Mouse (Mus musculus) heart, adult 8-10 months (tissue): ENCODE measurements at regions not wholly inside any gene's neighbourhood (a gene's known extent, or its start where the extent isn't known, plus 50 kb on each side); places are given as distances from the start of the nearest gene placed in this dataset.
"Not testable (repeated sequence)": the region's sequence is repeated elsewhere in the genome, so short reads cannot be mapped to it uniquely, and the experiment has no call there.

Source experiments
- DNase-seq: peaks from one replicate; pipeline ENCODE4 v3.0.0; 2022; ENCODE audit warnings: low spot score

DNA sequence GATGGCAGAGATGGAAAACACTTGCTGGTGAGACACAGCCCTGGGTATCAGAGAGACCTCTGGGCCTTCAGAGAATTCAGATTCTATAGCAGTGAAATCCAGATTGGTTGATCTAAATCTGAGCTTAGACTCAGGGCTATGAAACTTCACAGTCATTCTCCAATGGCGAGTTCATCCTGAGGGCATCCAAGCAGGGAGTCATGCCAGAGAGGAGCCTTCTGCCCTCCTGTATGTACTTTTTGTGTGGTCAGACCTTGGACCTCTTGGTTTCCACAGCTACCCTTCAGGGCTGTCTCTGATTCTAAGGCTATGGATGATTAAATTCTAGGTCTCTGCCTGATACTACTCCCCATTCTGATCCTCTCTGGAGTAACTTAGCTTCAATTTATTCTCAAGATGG is 122.0 kb upstream of the Mettl15 start:
- no peak for DNase-seq

DNA sequence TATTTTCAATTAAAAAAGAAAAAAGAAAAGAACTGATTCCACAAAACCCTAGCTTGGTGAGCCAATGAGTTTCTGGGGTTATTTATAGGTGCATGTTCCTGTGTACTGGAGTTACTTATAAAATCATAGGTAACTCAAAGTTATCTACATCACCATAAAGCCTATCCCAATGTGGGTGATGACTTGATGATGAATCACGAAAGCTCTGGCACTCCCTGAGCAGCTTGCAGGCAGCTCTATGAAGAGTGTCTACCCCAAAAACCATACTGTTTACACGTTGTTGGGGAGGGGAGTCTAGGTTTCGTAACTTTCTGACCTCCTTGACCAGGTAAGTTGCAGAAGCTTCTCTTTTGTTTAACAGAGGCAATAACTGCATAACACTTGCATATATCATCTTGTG is 123.7 kb upstream of the Mettl15 start:
- DNase-seq = no peak

DNA sequence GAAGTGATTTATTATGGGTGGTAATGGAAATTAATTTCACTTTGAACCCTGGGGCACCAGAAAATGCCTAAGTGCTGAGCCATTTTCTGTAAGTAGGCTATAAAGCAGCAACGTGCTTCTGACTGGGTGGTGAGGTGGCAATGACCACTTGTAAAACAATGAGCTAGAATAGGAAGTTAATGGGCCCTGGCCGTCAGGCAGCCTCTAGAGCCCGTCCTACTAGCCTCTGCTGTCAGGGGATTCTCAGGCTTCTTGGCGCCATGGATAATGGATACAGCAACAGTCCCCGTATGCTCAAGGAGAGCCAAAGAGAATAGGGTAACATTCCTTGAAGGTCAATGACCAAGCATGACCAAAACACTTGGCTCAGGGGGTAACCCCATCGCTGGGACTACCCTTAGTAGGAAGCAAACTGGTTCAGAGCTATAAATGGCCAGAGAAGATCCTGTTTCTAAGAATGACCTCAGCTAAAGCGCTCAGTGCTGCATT is 126.1 kb upstream of the Mettl15 start:
- DNase-seq = no peak

DNA sequence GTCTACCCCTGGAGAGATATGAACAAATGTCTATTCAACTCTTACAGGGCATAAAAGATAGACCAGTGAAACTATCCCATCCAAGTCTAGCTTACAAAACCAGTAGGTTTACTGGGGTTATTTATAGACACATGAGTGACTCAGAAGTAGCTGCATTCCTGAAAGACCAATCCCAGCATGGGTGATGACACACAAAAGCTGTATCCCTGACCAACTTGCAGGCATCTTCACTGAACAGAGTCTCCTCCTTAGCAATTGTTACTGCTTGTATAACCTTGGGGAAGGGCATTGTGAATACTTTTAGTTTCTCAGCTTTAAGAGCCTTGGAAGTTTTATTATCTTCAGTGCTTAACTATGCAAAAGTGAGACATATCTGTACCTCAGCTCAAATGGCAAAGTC is 139.6 kb upstream of the Mettl15 start:
- DNase-seq = no peak

DNA sequence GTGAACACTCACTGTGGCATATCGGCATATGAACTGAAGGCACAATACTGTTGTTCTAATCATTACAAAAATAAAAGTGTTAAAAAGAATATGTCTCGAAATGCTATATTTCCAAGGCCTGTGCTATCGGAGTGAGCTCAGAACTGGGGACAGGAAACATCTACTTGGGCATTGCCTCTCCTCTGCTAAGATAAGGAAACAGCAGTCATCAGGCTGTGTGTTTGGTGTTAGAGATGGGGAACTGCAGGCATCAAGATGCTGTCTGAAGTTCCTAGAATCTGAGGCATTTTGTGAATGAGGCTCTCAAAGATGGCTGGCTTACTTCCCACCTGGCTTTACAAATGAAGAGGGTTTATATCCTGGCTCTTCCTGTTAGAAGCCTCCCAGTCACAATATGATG is 150.6 kb upstream of the Mettl15 start:
- DNase-seq = no peak

DNA sequence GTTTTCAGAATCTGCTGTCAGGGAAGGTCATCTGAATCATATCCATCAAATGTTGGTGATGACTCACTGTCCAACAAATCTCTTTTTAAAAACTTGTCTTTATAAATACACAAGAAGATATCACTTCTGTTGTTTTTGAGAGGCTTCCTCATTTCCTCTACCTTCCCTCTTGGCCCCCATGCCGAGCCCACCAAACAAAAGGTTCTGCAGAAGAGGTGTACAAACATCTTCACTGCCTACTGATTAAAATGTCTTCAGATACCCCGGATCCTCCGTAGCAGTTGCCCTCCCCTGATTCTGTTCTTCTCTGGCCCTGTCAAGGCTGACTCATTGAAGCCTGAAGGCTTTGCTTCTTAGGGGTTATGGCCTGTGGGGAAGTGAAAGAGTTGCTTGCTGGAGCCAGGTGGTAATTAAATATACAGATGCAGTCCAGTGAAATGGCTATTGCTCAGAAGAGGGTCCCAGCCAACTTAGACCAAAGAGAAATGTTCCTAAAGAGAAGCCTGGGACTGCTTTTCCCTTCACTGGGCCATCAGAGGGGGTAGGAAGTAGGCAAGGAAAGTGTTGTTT is 162.1 kb upstream of the Mettl15 start:
- DNase-seq = no peak

DNA sequence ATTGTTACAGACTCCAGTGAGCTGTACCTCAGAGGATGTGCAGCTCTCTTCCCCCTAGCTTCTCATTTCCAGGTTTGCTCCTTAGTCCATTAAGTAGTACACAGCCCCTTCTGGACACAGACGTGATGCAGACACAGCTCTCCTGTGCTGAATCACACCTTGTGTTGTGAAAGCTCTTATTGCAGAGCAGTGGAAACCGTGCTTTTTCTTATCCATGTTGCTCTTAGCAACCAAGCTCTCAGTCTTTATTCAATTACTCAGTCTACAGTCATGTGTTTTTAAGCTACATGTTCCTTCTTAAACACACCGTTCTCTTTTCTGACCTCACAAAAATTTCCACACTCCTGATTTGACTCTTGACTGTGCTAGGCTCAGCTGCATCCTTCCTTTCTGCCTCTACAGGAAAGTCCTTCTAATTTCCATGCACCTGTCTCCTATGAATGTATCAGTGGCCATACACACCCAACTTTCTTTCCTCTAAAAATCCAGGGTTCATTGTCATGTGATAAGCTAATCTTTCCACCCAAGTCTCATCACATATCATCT is 163.0 kb upstream of the Mettl15 start:
- DNase-seq = no peak

DNA sequence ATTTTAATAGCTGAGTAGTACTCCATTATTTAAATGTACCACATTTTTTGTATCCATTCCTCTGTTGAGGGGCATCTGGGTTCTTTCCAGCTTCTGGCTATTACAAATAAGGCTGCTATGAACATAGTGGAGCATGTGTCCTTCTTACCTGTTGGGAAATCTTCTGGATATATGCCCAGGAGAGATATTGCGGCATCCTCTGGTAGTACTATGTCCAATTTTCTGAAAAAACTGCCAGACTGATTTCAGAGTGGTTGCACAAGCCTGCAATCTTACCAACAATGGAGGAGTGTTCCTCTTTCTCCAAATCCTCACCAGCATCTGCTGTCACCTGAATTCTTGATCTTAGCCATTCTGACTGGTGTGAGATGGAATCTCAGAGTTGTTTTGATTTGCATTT is 181.7 kb upstream of the Mettl15 start:
- not testable (repeated sequence) for DNase-seq

DNA sequence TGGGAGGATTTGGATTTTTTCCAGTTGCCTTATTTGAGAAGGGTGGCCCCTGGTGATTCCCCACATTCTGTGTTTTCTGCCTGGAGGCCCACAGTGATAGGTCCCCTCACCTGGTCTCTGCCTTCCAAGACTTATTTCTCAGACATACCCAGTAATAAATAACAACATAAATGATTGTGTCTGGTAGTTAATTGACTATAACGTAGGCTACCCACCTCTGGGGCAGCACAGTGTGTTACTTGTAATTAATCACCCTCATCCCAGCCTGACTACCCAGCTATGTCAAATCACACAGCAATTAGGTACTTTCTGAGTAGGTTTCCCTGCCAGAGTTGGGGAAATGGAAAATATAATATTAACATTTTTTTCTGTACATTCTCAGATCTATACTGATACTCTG is 190.2 kb upstream of the Bdnf start:
- no peak for DNase-seq

DNA sequence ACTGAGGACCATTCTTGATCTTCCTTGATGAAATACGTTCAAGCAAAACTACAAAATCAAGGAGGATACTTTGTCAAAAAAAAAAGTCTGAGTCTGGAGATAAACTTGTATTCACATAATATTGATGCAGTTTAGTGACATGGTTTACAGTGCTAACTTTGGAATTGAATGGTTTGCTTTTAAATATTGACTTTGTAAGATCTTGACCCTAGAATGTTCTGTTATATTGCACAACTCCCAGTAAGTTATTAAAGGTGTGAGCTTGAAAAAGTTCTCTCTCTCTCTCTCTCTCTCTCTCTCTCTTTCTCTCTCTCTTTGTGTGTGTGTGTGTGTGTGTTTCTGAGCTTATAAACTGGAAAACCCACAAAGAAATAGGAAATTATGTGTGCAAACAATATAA is 186.9 kb upstream of the Bdnf start:
- DNase-seq = no peak

DNA sequence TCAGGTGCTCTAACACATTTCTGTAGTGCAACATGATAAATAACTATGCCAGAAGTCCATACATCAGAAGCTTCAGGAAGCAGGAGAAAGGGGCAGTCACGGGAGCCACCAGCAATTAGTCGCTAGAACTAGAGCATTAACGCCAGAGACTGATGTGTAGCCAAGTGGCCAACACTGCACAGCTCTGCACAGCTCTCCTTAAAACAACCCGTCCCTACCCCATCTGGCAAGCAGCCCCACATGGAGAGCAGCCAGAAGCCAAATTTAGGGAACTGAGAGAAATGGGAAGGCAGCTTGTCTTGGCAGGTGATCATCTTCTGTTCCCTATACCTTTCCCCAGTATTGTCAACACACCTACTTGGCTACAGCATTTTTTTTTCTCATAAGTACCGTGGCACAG is 172.3 kb upstream of the Bdnf start:
- DNase-seq = peak; percentile 5

DNA sequence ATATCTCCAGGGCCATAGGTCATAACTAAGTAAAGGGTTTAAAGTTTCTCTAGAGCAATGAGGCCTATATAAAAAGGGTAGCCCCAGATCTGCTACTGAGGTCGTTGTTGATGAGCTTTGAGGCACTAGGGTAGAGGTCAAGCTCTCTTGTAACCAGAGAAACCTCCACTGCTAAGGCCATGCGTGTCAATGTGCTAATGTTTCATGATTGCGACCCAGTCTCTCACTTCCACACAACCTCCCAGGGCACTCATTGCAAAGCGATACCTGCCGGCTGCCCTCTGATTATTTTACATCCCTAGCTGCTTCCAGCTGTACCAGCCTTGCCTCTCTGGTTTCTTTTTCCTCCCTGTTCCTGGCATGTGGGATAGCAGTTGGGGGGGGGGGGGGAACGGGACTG is 169.6 kb upstream of the Bdnf start:
- DNase-seq = no peak

DNA sequence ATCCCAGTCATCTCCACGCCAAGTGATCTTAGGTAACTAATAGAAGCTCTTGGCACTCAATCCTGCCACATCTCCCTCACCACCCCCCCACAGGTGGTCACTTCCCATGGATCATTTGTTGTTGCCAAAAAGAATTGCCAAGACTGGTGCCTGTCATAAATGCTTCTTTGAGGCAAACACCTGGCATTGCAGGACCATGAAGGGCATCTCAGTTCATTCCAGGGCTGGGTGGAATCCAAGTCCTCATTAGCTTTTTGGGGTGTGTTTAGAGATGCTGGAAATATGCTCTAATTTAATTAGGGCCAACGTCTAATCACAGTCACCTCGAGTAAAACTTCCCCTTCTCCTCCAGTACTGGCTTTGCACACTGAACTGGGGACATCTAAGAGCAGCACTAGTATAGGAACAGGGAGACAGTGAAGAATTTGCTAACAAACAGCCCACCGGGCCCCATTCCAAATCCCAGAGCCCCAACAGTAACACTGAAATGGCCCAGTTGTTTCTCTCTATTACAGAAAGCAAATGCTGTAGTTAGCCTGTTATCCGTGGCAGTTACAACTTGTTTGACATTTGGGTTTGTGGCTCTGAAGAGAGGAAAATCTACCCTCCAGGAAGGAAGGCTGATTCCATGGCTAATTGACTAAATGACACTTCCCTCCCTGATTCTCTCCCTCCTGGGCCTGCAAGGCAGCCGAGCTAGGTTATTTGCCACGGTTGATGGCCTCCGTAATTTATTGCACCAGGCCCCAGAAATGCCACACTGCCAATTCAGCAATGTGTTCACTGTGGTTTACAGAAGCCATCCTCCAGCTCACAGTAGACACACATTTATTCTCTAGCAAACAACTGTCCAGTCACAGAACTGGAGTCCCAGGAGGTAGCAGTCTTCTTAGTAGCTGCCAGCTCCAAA is 164.2 kb upstream of the Bdnf start:
- DNase-seq = no peak

DNA sequence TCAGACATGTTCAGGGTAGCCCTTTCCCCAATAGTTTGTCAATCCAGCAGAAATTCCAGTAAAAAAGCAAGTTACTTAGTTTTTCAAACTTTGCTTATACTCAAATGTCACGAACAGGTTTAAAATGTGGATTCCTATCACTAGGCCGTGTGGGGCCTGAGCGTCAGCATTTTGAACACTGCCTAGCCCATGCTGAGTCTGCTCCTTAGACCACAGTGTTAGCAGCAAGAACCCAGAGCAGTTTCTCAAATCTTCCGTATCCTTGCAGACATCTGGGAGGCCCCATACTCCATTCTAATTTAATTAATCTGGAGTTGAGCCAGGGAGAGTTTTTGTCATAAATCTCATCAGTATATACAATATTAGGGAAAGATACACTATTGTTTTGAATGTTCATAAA is 163.4 kb upstream of the Bdnf start:
- no peak for DNase-seq

DNA sequence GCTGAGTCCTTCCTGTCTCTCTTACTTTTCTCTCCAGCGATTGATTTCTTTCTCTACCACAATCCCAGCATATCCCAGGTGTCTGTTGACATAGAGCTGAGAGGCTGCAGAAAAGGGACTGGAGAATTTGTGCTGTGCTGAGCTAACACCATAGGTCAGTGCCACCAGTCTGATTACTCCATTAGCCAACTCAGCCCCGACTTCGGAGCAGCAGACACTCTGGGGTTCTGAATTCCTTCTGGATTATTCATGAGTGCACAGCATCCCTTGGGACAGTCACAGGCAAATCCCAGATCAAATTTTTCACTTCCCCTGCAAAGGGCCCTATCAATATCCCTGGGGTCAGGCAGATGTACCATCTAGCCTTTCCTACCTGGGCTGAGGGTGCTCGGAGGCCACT is 155.2 kb upstream of the Bdnf start:
- no peak for DNase-seq

DNA sequence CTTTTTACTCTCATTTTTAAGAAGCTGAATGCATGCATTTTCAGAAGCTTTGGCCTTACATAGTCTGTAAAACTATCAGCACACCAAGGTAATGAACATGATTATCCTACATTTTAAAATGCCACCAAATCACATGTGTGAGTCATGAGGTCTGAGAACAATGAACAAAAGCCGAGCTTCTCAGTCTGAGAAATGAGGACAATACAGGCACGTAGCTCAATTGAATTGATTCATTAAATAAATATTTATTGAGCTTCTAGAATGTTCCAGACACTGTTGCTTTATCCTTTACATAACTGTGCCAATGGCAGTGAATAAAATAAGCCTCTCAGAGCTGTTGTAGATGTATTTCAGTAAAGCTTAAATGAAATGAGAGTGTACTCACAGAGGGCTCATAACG is 154.0 kb upstream of the Bdnf start:
- no peak for DNase-seq

DNA sequence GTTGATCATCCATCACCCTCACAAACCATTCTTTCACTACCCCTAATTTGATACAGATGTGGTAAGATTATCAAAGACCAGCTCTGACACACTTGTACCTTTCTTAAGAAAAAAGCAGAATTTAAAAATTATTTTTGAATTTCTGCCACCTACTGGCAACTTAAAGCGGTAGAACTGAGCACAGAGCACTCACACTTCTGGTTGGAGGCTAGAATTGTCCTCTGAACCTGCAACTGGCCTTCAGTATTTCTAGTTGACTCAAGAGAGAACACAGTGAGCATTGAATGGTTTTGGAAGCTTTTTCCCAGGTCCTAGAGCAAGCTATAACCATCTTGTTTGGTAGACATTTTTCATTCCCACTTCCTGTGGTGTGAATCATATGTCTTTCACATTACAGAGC is 135.0 kb upstream of the Bdnf start:
- DNase-seq = no peak

DNA sequence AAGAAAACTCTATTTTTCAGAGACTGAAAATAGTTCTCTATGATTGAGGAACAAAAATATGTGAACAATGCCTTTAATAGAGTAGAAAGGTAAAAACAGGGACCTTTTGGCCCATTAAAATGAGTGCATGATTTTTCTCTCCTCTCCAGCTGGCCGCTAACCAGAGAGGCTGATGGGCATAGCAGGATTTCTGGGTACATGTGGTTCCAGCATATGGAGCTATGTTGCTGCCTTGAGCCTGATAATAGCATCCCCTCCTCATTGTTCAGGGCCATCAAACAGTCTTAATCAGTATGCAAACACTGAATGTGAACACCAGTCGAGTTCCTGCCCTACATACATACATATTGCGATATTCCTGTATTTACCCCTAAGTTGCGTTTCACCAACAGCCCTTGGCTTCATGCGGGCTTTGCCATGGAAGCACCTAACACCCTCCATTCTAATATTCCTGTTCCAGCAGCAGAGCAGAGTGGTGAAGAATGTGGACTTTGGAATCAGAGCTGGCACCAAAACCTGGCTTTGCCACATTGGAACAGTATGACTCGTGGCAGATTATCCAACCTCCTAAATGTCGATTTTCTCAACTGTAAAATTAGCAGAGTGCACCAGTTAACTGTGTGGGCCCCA is 127.9 kb upstream of the Bdnf start:
- no peak for DNase-seq

DNA sequence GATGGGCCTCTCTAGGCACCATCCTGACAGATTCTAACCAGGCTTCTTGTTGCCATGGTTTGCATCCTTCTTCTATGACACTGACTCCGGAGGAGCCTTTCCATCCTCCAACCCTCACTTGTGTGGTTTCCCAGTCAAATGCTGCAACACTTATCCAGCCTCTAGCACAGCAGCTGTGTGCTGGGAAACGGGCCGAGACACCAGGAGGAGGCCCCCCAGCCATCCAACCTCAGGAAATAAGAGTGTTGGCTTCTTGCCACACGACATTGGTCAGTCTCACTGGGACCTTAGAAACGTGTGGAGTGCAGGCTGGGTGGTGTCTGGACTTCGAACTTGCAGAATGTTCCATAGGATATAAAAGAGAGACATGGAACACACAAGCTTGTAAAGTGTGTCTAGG is 119.9 kb upstream of the Bdnf start:
- peak; percentile 58 for DNase-seq

DNA sequence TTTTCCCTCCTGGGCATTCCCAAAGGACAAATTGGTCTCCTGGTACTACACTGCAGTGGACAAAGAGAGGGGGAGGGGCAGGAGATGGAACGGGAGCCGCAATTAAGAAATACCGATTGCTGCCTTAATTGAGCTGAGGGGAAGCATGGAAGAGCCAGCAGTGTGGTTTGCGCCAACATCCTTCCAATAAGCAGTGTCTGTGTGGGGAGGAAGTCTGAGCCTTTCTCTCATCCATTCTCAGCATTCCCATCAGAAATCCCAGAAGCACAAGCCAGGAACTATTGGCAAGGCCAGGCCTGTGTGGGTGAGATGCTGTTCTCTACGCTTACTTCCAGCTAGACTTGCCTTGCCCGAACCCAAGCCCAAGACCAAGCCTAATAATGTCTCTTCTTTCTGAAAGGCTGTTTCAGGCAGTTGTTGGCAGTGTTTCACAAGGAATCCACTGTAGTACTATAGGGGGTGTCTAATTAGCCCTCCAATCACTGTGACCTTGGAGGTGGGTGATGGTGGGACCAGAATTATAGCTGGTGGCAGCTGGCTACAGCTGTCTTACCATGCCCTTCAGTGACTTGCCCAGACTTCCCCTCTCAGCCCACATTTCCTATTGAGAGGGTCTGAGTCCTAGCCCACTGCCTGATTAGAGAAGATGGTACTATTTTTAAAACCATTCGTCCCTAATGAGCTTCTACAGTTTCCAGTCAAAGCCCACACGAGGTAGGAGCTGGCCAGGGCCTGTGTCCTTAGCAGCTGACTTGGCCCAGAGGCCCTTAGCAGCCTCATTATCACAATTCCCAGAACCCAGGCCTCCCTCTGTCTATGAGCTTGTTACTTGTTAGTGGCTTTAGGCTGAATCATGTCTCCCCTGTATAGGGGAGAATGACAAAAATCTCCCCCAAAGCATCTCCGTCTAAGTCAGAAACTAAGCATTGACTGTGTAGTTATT is 115.1 kb upstream of the Bdnf start:
- DNase-seq = peak; percentile 44

DNA sequence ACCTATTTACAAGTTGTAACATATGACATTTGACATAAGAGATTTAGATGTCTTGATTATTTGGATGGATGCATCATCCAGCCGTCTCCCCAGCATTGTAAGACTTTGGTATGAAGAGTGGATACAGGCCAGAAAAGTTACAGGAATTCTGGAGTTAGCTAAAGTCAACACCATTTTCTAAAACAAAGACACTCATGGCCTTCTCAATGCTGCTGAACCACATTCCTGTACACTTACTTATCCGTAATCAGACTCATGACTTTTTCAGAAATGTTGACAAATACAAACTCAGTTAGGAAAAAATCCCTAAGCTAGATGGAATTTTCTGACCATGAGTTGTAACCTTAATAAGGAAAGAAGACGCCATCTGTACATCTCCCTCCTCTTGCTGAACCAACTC is 111.5 kb upstream of the Bdnf start:
- no peak for DNase-seq

DNA sequence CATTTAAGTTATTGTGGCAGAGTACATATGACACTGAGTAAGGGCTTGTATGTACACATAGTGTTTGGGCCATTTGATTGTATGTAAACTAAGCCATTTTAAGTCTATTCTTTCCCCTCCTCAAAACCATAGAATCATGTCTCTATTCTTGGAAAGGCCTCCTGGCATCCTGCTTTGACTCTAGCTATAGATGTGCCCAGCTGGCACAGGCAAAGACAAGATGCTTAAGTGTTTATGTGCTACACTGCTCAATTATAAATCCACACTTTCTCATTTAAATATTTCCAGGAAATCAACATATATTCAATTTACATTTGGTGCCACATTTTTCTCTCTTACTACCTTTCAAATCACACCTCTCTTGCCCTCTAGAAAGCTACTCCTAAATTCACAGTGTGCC is 97.6 kb upstream of the Bdnf start:
- DNase-seq = no peak
